Mouse (Mus musculus): Measurements from ENCODE around the gene Rhox2c. TPM values are rescaled to one million over a fixed set of nuclear protein-coding genes. Genes with fewer than 3 reads are reported as not detected.
"Not testable (repeated sequence)": the region's sequence is repeated elsewhere in the genome, so short reads cannot be mapped to it uniquely, and the experiment has no call there.

Gene Rhox2c
- polyA plus RNA-seq (2015; fragmentation: Nextera tagmentation; extraction: Ambion mirVana): not detected in 2 replicates

DNA sequence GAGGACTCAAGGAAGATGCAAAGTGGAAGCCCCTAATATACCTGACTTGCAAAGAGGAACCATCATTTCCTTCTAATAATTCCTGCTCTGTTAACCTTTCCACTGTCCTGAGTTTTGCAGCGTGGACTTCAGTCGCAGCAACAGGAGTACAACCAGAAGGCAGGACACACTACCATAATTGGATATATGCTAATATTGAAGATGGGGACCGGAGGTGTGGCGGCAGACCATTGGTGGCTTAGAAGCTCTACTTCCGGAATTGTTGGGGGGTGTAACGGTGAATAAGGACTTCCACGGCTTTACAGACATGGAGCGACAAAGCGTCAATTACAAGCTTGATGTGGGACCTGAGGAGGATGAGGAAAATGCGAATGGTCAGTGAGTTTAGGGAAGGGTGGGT lies at the start of gene Rhox2c:
Rhox2c (plus strand) TSS at position 301 of the 400 bp plus-strand sequence.
- ATAC-seq (ENCODE audit: insufficient read depth, low FRiP score, low read depth); H3K4me1 ChIP-seq; H3K27ac ChIP-seq; H3K4me3 ChIP-seq (replicated peaks); H3K4me2 ChIP-seq; H3K36me3 ChIP-seq; H3K9ac ChIP-seq; H3K9me3 ChIP-seq; H3K27me3 ChIP-seq (replicated peaks): not testable (repeated sequence)
- WGBS: 89% methylated on average over 8 of the region's 10 CpGs

DNA sequence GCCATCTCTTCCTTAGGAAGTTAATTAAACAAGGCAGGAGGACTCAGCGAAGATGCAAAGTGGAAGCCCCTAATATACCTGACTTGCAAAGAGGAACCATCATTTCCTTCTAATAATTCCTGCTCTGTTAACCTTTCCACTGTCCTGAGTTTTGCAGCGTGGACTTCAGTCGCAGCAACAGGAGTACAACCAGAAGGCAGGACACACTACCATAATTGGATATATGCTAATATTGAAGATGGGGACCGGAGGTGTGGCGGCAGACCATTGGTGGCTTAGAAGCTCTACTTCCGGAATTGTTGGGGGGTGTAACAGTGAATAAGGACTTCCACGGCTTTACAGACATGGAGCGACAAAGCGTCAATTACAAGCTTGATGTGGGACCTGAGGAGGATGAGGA lies 41.7 kb upstream of the Rhox2c start, which contains the start of gene Rhox2b:
Rhox2b (plus strand) TSS at position 301 of the 400 bp plus-strand sequence.
- H3K4me3 ChIP-seq (replicated peaks); H3K4me2 ChIP-seq; H3K9me3 ChIP-seq; H3K27me3 ChIP-seq (replicated peaks); ATAC-seq (ENCODE audit: insufficient read depth, low FRiP score, low read depth); H3K36me3 ChIP-seq; H3K27ac ChIP-seq; H3K9ac ChIP-seq; H3K4me1 ChIP-seq: not testable (repeated sequence)
- no CpG with 5 or more reads among the region's 9 CpGs for WGBS

DNA sequence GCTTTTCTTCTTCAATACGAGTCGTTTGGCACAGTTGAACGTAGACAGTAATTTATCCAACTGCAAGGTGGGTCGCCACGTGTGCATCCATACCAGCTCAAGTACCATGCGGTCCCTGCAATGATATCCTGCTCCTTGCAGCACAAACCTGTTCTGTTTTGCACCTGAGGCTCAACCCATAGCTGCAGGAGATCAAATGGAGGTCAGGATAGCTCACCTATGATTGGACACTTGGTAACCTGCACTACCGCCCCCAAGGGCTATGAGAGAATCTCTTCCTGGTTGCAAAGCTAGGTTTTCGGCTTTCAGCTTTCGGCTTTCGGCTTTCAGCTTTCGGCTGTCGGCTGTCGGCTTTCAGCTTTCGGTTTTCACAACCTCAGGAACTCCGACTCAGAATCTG lies 21.3 kb upstream of the Rhox2c start, which contains the start of gene Rhox4b:
Rhox4b (plus strand) TSS at position 301 of the 400 bp plus-strand sequence.
- not testable (repeated sequence) for H3K4me2 ChIP-seq; H3K36me3 ChIP-seq; H3K4me3 ChIP-seq (replicated peaks); H3K9ac ChIP-seq; H3K27ac ChIP-seq; H3K9me3 ChIP-seq; H3K27me3 ChIP-seq (replicated peaks); H3K4me1 ChIP-seq; ATAC-seq (ENCODE audit: insufficient read depth, low FRiP score, low read depth)
- 83% methylated on average over 14 of the region's 15 CpGs for WGBS

DNA sequence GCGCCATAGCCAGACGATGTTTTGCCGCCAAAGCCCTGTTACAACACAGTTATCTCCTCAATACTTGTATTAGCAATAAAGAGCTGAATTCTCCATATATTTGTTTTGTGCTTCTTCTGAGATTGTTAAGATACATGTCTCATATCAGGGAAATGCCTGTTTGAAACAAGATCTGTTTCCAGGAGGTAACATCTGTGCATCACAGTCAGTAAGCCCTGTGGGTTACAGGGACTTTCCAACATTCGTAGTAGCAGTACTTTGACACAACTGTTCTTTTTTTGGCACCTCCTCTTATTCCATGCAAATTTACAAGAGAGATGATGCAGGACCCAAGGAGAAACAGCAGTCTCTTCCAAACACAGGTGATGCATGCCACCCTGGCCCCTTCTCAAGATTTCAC lies 4.8 kb downstream of the Rhox2c start, which contains the start of gene Rhox3c:
Rhox3c (plus strand) TSS at position 301 of the 400 bp plus-strand sequence.
- not testable (repeated sequence) for ATAC-seq (ENCODE audit: insufficient read depth, low FRiP score, low read depth)

DNA sequence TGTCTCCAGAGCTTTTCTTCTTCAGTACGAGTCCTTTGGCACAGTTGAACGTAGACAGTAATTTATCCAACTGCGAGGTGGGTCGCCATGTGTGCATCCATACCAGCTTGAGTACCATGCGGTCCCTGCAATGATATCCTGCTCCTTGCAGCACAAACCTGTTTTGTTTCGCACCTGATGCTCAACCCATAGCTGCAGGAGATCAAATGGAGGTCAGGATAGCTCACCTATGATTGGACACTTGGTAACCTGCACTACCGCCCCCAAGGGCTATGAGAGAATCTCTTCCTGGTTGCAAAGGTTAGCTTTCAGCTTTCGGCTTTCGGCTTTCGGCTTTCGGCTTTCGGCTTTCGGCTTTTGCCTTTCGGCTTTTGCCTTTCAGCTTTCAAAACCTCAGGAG lies 26.6 kb downstream of the Rhox2c start, which contains the start of gene Rhox4c:
Rhox4c (plus strand) TSS at position 301 of the 400 bp plus-strand sequence.
- not testable (repeated sequence) for H3K27me3 ChIP-seq (replicated peaks); H3K9me3 ChIP-seq; H3K27ac ChIP-seq; H3K36me3 ChIP-seq; ATAC-seq (ENCODE audit: insufficient read depth, low FRiP score, low read depth); H3K9ac ChIP-seq; H3K4me3 ChIP-seq (replicated peaks); H3K4me2 ChIP-seq; H3K4me1 ChIP-seq
- WGBS: 91% methylated on average over 14 of the region's 14 CpGs

More for the DNA sequence above, 4.8 kb downstream of the Rhox2c start, which contains the start of gene Rhox3c:
- not testable (repeated sequence) for H3K4me3 ChIP-seq (replicated peaks); H3K36me3 ChIP-seq; H3K4me1 ChIP-seq; H3K9me3 ChIP-seq; H3K4me2 ChIP-seq; H3K9ac ChIP-seq; H3K27ac ChIP-seq; H3K27me3 ChIP-seq (replicated peaks)
- 87% methylated on average over 3 of the region's 4 CpGs for WGBS

DNA sequence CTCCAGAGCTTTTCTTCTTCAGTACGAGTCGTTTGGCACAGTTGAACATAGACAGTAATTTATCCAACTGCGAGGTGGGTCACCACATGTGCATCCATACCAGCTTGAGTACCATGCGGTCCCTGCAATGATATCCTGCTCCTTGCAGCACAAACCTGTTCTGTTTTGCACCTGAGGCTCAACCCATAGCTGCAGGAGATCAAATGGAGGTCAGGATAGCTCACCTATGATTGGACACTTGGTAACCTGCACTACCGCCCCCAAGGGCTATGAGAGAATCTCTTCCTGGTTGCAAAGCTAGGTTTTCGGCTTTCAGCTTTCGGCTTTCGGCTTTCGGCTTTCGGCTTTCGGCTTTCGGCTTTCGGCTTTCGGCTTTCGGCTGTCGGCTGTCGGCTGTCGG lies 60.6 kb downstream of the Rhox2c start, which contains the start of gene Rhox4d:
Rhox4d (plus strand) TSS at position 301 of the 400 bp plus-strand sequence.
- ATAC-seq (ENCODE audit: insufficient read depth, low FRiP score, low read depth); H3K36me3 ChIP-seq; H3K4me3 ChIP-seq (replicated peaks); H3K4me2 ChIP-seq; H3K4me1 ChIP-seq; H3K27me3 ChIP-seq (replicated peaks); H3K9me3 ChIP-seq; H3K9ac ChIP-seq; H3K27ac ChIP-seq: not testable (repeated sequence)
- 92% methylated on average over 17 of the region's 18 CpGs for WGBS

Other genes starting within 250 kb of the Rhox2c start
- not detected in 2 replicates for gene Gm9, start 242.6 kb upstream of the Rhox2c start, polyA plus RNA-seq (2015; fragmentation: Nextera tagmentation; extraction: Ambion mirVana)
- not detected in 2 replicates for gene Rhox1, start 231.4 kb upstream of the Rhox2c start, polyA plus RNA-seq (2015; fragmentation: Nextera tagmentation; extraction: Ambion mirVana)
- not detected in 2 replicates for gene Rhox2a, start 208.7 kb upstream of the Rhox2c start, polyA plus RNA-seq (2015; fragmentation: Nextera tagmentation; extraction: Ambion mirVana)
- gene Rhox3a, start 203.8 kb upstream of the Rhox2c start, polyA plus RNA-seq (2015; fragmentation: Nextera tagmentation; extraction: Ambion mirVana): not detected in 2 replicates
- not detected in 2 replicates for gene Rhox4a, start 188.3 kb upstream of the Rhox2c start, polyA plus RNA-seq (2015; fragmentation: Nextera tagmentation; extraction: Ambion mirVana)
- gene Rhox3a2, start 73.7 kb upstream of the Rhox2c start, polyA plus RNA-seq (2015; fragmentation: Nextera tagmentation; extraction: Ambion mirVana): not detected in 2 replicates
- 0.30 TPM in 1 of 2 replicates, not detected in the other for gene Rhox4a2, start 62.8 kb upstream of the Rhox2c start, polyA plus RNA-seq (2015; fragmentation: Nextera tagmentation; extraction: Ambion mirVana)
- gene Rhox2b, start 41.6 kb upstream of the Rhox2c start, polyA plus RNA-seq (2015; fragmentation: Nextera tagmentation; extraction: Ambion mirVana): not detected in 2 replicates
- gene Rhox4b, start 21.2 kb upstream of the Rhox2c start, polyA plus RNA-seq (2015; fragmentation: Nextera tagmentation; extraction: Ambion mirVana): not detected in 2 replicates
- gene Rhox3c, start 4.9 kb downstream of the Rhox2c start, polyA plus RNA-seq (2015; fragmentation: Nextera tagmentation; extraction: Ambion mirVana): not detected in 2 replicates
- gene Rhox4c, start 26.7 kb downstream of the Rhox2c start, polyA plus RNA-seq (2015; fragmentation: Nextera tagmentation; extraction: Ambion mirVana): not detected in 2 replicates
- not detected in 2 replicates for gene Rhox2d, start 39.7 kb downstream of the Rhox2c start, polyA plus RNA-seq (2015; fragmentation: Nextera tagmentation; extraction: Ambion mirVana)
- not detected in 2 replicates for gene Rhox4d, start 60.7 kb downstream of the Rhox2c start, polyA plus RNA-seq (2015; fragmentation: Nextera tagmentation; extraction: Ambion mirVana)
- gene Rhox2e, start 76.8 kb downstream of the Rhox2c start, polyA plus RNA-seq (2015; fragmentation: Nextera tagmentation; extraction: Ambion mirVana): not detected in 2 replicates
- gene Rhox3e, start 88.3 kb downstream of the Rhox2c start, polyA plus RNA-seq (2015; fragmentation: Nextera tagmentation; extraction: Ambion mirVana): not detected in 2 replicates
- not detected in 2 replicates for gene Rhox4e, start 103.7 kb downstream of the Rhox2c start, polyA plus RNA-seq (2015; fragmentation: Nextera tagmentation; extraction: Ambion mirVana)
- not detected in 2 replicates for gene Rhox2f, start 117.7 kb downstream of the Rhox2c start, polyA plus RNA-seq (2015; fragmentation: Nextera tagmentation; extraction: Ambion mirVana)
- not detected in 2 replicates for gene Rhox3f, start 127.3 kb downstream of the Rhox2c start, polyA plus RNA-seq (2015; fragmentation: Nextera tagmentation; extraction: Ambion mirVana)
- not detected in 2 replicates for gene Rhox4f, start 154.0 kb downstream of the Rhox2c start, polyA plus RNA-seq (2015; fragmentation: Nextera tagmentation; extraction: Ambion mirVana)
- not detected in 2 replicates for gene Rhox3g, start 174.9 kb downstream of the Rhox2c start, polyA plus RNA-seq (2015; fragmentation: Nextera tagmentation; extraction: Ambion mirVana)
- gene Rhox2g, start 189.8 kb downstream of the Rhox2c start, polyA plus RNA-seq (2015; fragmentation: Nextera tagmentation; extraction: Ambion mirVana): not detected in 2 replicates
- not detected in 2 replicates for gene Rhox4g, start 197.6 kb downstream of the Rhox2c start, polyA plus RNA-seq (2015; fragmentation: Nextera tagmentation; extraction: Ambion mirVana)
- not detected in 2 replicates for gene Rhox3h, start 215.1 kb downstream of the Rhox2c start, polyA plus RNA-seq (2015; fragmentation: Nextera tagmentation; extraction: Ambion mirVana)
- gene Rhox2h, start 219.6 kb downstream of the Rhox2c start, polyA plus RNA-seq (2015; fragmentation: Nextera tagmentation; extraction: Ambion mirVana): not detected in 2 replicates